Mouse (Mus musculus): ENCODE measurements at regions not wholly inside any gene's neighbourhood (a gene's known extent, or its start where the extent isn't known, plus 50 kb on each side); places are given as distances from the start of the nearest gene placed in this dataset.

DNA sequence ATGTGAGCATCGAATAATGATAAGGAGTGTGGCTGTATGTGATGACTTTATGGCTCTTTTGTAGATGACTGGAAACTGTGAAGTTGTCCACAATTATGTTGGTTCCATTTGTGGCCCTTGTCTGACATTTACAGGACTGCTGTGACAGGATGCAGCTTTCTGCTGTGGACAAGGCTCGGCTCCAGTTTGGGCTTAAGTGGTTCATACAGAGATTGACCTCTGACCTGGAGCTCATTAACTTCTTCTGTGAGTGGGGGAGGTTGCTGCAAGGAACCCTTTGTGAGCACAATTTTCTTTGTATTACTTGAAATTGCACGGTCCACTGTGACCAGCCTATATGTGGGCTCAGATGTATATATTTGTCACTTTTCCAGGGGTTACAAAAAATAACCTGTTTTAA is 403.5 kb downstream of the Cmpk2 start:
- Histone ChIP-seq H3K4me2 (replicated peaks) (no peak overlapping the region), H3K27me3 (no peaks in the 10 kb centered on the region), H3K27ac (replicated peaks) (no peak overlapping the region), H3K9me3 (no peaks in the 10 kb centered on the region), H3K36me3 (no peaks in the 10 kb centered on the region), H3K4me3 (no peak overlapping the region), H3K4me1 (peaks cover 9% of the 10 kb centered on the region), H3K9ac (replicated peaks) (no peak overlapping the region)
- ATAC-seq (replicated peaks), result no peak
- WGBS, result 35% methylated on average over 3 of the region's 3 CpGs

DNA sequence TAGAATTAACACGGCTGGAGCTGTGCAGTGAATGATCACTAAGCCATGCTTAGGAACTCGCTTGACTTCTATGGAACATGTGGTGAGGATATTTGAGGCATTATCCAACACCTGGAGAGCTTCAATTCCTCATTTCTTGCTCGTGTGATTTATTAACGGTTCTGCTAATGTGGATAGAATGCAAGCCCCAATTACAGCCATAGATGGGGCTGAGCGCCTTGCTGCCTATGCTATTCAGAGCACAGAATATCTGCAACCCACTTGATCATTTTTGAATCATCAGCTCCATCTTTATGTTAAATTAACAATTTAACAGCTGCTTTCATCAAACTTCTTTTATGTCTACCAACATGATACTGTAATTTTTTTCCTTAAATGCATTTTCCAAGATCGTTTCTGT is 398.7 kb downstream of the Cmpk2 start:
- Histone ChIP-seq H3K36me3 (no peaks in the 10 kb centered on the region), H3K9ac (replicated peaks) (no peak overlapping the region), H3K27ac (replicated peaks) (no peak overlapping the region), H3K27me3 (no peaks in the 10 kb centered on the region), H3K4me1 (peaks cover 3% of the 10 kb centered on the region; the same call in 1 of the 2 replicates), H3K4me2 (replicated peaks) (no peak overlapping the region), H3K9me3 (no peaks in the 10 kb centered on the region), H3K4me3 (no peak overlapping the region)
- 64% methylated on average over 6 of the region's 6 CpGs for WGBS
- 0 out of 2 replicates have a peak, but pooled peaks have one; percentile 41 for ATAC-seq (replicated peaks)

DNA sequence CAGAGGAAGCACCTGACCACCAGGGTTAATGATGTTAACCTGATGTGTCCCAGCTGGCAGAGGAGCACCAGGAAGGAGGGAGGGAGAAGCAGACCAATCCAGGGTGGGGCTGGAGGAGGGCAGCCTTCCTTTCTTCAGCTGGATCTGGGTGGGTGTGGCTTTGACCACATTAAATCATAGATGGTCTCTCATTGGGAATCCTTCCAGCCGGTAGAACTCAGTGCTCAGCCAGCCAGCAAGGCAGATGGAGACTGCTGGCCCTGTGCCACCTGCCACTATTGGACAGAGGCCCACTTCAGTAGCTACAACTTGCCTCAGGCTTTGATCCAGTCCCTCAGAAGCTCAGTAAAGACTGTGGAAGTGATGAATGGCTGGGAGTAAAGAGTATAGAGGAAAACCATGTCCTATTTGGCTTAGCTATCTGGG is 386.1 kb downstream of the Cmpk2 start:
- Histone ChIP-seq H3K4me2 (replicated peaks) (no peak overlapping the region), H3K27ac (replicated peaks) (peak overlapping the region; percentile 73), H3K9me3 (no peaks in the 10 kb centered on the region; the same call in 1 of the 2 replicates), H3K4me1 (peaks cover 11% of the 10 kb centered on the region), H3K36me3 (no peaks in the 10 kb centered on the region), H3K9ac (replicated peaks) (no peak overlapping the region), H3K27me3 (no peaks in the 10 kb centered on the region), H3K4me3 (no peak overlapping the region)
- 11% methylated on average over 1 of the region's 1 CpGs for WGBS
- ATAC-seq (replicated peaks), result peak; percentile 93

DNA sequence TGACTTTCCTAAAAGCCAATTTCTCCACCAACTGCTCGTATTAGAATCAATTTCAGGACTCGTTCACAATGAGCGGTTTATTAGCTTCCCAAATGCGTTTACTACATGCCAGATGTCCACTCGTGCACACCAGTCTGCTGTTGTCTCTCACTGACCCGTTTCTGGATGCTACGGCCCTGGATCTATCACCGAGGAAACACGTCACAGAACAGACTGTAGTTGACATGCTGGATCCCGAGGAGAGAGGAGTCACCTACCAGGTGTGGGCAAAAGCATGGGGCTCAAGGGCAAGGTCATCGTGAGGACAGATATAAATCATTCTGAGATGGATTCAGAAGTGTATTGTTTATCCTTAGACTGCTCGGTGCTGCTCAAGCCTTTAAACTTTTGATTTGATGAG is 375.9 kb downstream of the Cmpk2 start:
- Histone ChIP-seq H3K36me3 (no peaks in the 10 kb centered on the region), H3K9me3 (no peaks in the 10 kb centered on the region), H3K27ac (replicated peaks) (no peak overlapping the region), H3K27me3 (no peaks in the 10 kb centered on the region), H3K9ac (replicated peaks) (no peak overlapping the region), H3K4me2 (replicated peaks) (no peak overlapping the region), H3K4me1 (no peaks in the 10 kb centered on the region), H3K4me3 (no peak overlapping the region)
- 63% methylated on average over 12 of the region's 12 CpGs for WGBS
- no peak for ATAC-seq (replicated peaks)

DNA sequence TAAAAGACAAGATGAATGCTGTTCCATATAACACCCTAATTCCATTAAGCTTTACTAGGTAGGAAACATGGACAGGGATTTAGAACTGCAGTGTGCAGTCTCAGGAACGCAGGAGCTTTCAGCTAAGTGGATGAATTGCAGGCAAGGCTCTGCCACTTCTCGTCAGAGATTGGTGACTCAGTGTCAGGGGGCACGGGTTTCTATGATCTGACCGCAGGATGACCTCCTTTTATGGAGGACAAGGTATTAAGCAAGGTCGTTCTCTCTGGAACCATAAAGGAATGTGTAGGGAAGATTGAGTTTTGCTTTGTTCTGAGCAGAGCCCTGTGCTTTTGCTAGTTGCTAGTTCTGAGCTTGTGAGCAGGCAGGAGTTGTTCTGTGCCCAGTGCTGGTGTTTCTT is 373.7 kb downstream of the Cmpk2 start:
- Histone ChIP-seq H3K27ac (replicated peaks) (no peak overlapping the region), H3K4me3 (no peak overlapping the region), H3K4me2 (replicated peaks) (no peak overlapping the region), H3K9me3 (no peaks in the 10 kb centered on the region), H3K9ac (replicated peaks) (no peak overlapping the region), H3K4me1 (no peaks in the 10 kb centered on the region), H3K36me3 (no peaks in the 10 kb centered on the region), H3K27me3 (no peaks in the 10 kb centered on the region)
- ATAC-seq (replicated peaks), result no peak
- 32% methylated on average over 5 of the region's 5 CpGs for WGBS

DNA sequence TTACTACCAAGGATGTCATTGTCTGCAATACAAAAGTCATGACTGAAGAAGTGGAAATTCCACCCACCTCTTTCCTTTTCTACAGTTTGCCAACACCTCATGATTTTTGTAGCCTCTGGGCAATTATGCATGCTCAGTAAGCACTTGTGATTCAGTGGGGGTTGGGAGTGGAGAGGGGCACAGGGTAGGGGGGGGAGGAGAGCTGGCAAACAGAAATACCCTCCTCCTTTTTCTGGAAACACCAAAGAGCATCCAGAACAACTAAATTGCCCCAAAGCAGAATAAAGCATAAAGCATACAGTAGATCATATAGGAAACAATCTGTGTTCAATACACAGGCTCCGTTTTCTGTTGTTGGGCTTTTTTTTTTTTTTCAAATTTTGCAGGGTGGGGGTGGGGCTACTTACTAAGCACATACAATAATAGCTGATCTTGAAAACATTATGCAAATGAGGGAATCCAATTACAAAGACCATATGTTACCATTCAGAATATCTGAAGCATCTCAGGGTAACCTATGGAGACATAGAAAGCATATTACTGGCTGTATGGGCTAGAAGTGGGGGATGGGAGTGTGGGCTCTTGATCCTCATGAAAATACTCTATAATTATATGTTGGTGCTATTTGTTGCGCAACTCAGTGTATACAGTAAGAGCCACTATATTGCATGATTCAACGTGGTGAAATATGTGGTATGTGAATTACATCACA is 352.4 kb downstream of the Cmpk2 start:
- H3K4me3 ChIP-seq, result no peak overlapping the region
- H3K36me3 ChIP-seq, result no peaks in the 10 kb centered on the region
- ATAC-seq (replicated peaks), result peak; percentile 55
- no peak overlapping the region for H3K9ac ChIP-seq (replicated peaks)
- WGBS, result 28% methylated on average over 3 of the region's 3 CpGs
- H3K4me1 ChIP-seq, result peaks cover 13% of the 10 kb centered on the region
- no peak overlapping the region for H3K4me2 ChIP-seq (replicated peaks)
- H3K27me3 ChIP-seq, result no peaks in the 10 kb centered on the region
- H3K9me3 ChIP-seq, result no peaks in the 10 kb centered on the region
- H3K27ac ChIP-seq (replicated peaks), result peak overlapping the region; percentile 65

DNA sequence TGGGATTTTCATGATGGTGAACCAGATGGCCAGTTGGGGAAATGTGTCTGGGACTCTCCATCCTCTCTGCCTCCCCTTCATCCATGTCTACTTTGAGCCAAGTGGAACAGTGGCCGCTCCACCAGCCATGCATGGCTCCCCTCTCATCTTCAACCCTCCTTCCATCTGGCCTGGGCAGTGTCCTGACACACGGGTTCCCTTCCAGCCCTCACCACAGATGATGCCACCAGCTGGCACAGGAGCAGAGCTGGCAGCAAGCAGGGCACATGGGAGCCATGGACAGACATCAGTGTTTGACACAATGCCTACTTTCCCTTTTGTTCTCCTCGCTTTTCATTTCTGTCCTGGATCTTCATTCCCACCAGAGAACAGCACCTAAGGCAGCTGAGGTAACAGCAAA is 348.9 kb downstream of the Cmpk2 start:
- WGBS, result 67% methylated on average over 3 of the region's 3 CpGs

DNA sequence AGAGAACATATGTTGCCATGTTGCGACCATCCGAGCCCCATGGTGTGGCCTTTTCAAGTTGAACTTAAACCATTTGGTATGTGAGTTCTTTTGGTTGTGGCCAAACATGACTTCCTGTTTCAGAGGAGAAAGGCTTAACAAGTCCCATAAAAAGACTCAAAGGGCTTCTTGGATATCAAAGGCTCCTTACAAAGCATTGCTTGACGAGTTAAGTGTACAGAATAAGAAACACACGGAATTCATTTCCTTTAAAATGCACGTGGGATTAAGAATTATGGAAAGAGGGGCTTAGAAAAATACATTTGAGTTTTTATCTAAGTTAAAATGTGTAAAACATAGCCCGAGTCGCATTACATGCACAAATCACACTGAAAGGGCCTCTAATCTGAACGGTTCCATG is 346.8 kb downstream of the Cmpk2 start:
- no peak overlapping the region for H3K4me3 ChIP-seq
- no peak overlapping the region for H3K27ac ChIP-seq (replicated peaks)
- H3K36me3 ChIP-seq, result no peaks in the 10 kb centered on the region
- no peak overlapping the region for H3K4me2 ChIP-seq (replicated peaks)
- no peak overlapping the region for H3K9ac ChIP-seq (replicated peaks)
- WGBS, result 72% methylated on average over 8 of the region's 8 CpGs
- peaks cover under 1% of the 10 kb centered on the region; the same call in 1 of the 2 replicates for H3K4me1 ChIP-seq
- ATAC-seq (replicated peaks), result no peak
- no peaks in the 10 kb centered on the region for H3K9me3 ChIP-seq
- H3K27me3 ChIP-seq, result no peaks in the 10 kb centered on the region

More for the DNA sequence above, 348.9 kb downstream of the Cmpk2 start:
- no peaks in the 10 kb centered on the region for H3K9me3 ChIP-seq
- H3K27ac ChIP-seq (replicated peaks), result no peak overlapping the region
- H3K27me3 ChIP-seq, result no peaks in the 10 kb centered on the region
- H3K9ac ChIP-seq (replicated peaks), result no peak overlapping the region
- no peak overlapping the region for H3K4me2 ChIP-seq (replicated peaks)
- H3K36me3 ChIP-seq, result no peaks in the 10 kb centered on the region
- H3K4me1 ChIP-seq, result peaks cover 13% of the 10 kb centered on the region
- no peak for ATAC-seq (replicated peaks)
- no peak overlapping the region for H3K4me3 ChIP-seq

DNA sequence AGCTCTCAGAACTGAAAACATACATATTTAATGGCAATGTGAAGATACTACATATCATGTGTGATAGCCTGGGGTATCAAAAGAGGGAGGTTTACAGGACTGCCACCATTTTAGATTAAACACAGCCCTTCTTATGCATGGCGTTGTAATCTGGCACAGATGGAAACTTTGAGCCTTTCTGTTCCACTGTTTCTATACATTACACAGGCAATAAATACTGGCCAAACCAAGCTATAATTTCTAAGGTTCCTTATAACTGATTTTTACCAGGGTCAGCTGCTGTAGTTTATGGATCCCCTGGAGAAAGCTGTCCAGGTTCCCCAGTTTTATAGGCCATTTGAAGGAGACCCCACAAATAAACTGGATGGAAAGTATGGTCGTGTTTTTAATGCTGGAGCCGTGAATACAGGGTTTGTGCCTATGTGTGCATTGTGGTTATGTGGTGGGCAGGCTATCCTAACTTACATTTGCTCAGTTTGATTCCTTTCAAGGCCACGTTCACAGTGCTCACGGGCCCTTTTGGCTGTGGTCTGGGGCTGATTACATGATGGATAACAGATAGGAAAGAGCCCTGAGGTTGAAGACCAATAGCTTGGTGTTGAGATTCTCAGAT is 341.7 kb downstream of the Cmpk2 start:
- Histone ChIP-seq H3K4me3 (no peak overlapping the region), H3K27me3 (no peaks in the 10 kb centered on the region), H3K4me1 (no peaks in the 10 kb centered on the region), H3K27ac (replicated peaks) (no peak overlapping the region), H3K4me2 (replicated peaks) (no peak overlapping the region), H3K9me3 (no peaks in the 10 kb centered on the region), H3K36me3 (no peaks in the 10 kb centered on the region), H3K9ac (replicated peaks) (no peak overlapping the region)
- ATAC-seq (replicated peaks), result no peak
- WGBS, result 84% methylated on average over 5 of the region's 5 CpGs

DNA sequence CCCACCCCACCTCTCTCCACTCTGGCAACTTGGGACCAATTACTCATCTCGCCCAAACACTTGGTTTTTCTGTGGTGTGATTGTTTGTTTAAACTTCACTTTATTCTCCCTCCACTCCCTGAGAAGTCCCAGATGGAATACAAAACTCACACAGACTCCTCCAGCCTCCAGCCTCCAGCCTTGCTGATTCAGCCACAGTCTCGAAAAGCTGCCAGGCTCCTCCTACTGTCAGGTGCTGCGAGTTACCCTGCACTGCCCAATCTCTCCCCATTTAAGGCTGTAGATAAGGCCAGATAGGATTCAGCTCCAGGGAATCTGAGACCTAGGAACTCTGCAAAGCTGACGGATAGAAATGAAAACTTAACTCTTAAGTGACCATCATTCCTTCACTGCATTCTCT is 340.7 kb downstream of the Cmpk2 start:
- H3K4me1 ChIP-seq, result no peaks in the 10 kb centered on the region
- H3K4me2 ChIP-seq (replicated peaks), result no peak overlapping the region
- H3K4me3 ChIP-seq, result no peak overlapping the region
- no peaks in the 10 kb centered on the region for H3K27me3 ChIP-seq
- WGBS, result 5% methylated on average over 4 of the region's 4 CpGs
- H3K9me3 ChIP-seq, result no peaks in the 10 kb centered on the region
- no peak overlapping the region for H3K9ac ChIP-seq (replicated peaks)
- 0 out of 2 replicates have a peak overlapping the region, but pooled peaks have one; percentile 3 for H3K27ac ChIP-seq (replicated peaks)
- no peaks in the 10 kb centered on the region for H3K36me3 ChIP-seq
- no peak for ATAC-seq (replicated peaks)

DNA sequence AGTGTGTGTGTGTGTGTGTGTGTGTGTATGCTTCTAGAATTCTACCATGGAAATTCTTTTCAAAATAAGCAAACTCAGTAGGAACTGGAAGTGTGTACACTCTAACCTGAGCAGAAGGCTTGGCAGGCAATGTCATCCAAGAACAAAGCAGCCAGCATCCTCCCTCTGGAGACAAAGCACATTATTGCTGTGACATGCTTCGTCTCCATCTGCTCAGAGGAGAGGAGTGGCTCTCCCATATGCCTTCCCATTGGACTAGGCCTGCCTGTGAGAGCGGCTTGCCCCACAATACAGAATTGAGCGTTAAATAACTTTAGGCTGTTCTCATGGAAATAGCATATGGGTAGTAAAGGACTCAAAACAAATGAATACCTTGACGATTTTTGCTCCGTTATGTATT is 333.5 kb downstream of the Cmpk2 start:
- no peaks in the 10 kb centered on the region for H3K9me3 ChIP-seq
- ATAC-seq (replicated peaks), result peak; percentile 93
- no peak overlapping the region for H3K4me3 ChIP-seq
- H3K27me3 ChIP-seq, result no peaks in the 10 kb centered on the region
- peaks cover 18% of the 10 kb centered on the region for H3K4me1 ChIP-seq
- 45% methylated on average over 5 of the region's 5 CpGs for WGBS
- no peak overlapping the region for H3K4me2 ChIP-seq (replicated peaks)
- H3K27ac ChIP-seq (replicated peaks), result peak overlapping the region; percentile 67
- H3K36me3 ChIP-seq, result no peaks in the 10 kb centered on the region
- H3K9ac ChIP-seq (replicated peaks), result no peak overlapping the region

DNA sequence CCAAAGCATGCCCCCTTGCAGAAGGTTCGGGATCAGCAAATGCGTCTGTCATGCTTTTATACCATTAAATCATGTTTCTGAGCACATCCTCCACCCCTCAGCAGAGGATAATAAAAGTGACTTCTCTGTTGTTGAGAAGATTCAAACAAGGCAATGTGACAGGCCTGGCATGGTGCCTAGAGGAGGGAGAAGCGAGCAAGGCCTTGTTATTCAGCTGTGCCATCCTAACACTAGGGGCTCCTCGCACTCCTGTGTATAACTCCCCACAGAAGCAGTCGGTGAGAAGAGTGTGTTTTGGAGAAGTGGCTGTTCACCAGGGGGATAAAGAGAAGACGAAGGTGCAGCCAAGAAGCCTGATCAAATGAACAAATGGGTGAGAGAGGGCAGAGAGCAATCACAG is 330.3 kb downstream of the Cmpk2 start:
- no peaks in the 10 kb centered on the region for H3K9me3 ChIP-seq
- WGBS, result 48% methylated on average over 6 of the region's 6 CpGs
- H3K4me3 ChIP-seq, result no peak overlapping the region
- H3K36me3 ChIP-seq, result no peaks in the 10 kb centered on the region
- H3K27me3 ChIP-seq, result no peaks in the 10 kb centered on the region
- no peak overlapping the region for H3K9ac ChIP-seq (replicated peaks)
- ATAC-seq (replicated peaks), result peak; percentile 36; the same call in 1 of the 2 replicates
- peaks cover 28% of the 10 kb centered on the region for H3K4me1 ChIP-seq
- peak overlapping the region; percentile 51 for H3K27ac ChIP-seq (replicated peaks)
- H3K4me2 ChIP-seq (replicated peaks), result no peak overlapping the region

All from forebrain, embryonic 15.5 days (tissue).